Mouse (Mus musculus): ENCODE data around the gene Scamp5. TPM values are rescaled to one million over a fixed set of nuclear protein-coding genes. Genes with fewer than 3 reads are reported as not detected.

Gene Scamp5
- polyA plus RNA-seq, 1 experiment from 2014 or later = 6.3 TPM

DNA sequence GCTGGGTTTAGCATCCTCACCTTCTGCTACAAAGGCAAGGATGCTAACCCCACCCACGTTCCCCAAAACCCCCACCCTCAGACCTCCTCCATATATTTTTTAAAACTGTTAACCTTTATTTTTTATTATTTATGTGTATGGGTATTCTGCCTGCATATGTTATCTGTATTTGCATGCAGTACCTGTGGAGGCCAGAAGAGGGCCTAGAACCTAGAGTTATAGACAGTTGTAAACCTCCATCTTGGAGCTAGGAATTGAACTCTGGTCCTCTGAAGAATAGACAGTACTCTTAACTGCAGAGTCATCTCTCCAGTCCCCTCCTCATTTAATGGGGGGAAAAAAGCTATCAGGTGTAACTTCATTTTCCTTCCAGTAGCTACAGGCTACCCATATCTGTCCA is 18.1 kb downstream of the Scamp5 start:
- H3K4me3 ChIP-seq = no peak overlapping the region
- WGBS = 61% methylated on average over 1 of the region's 1 CpGs
- H3K36me3 ChIP-seq = no peaks in the 10 kb centered on the region
- no peaks in the 10 kb centered on the region for H3K27me3 ChIP-seq
- no peak overlapping the region for H3K4me2 ChIP-seq
- no peaks in the 10 kb centered on the region for H3K9me3 ChIP-seq
- no peak overlapping the region for H3K27ac ChIP-seq
- ATAC-seq (ENCODE audit: borderline replicate concordance, extremely low read depth, low FRiP score, low TSS enrichment) = no peak
- no peaks in the 10 kb centered on the region for H3K4me1 ChIP-seq
- no peak overlapping the region for H3K9ac ChIP-seq

DNA sequence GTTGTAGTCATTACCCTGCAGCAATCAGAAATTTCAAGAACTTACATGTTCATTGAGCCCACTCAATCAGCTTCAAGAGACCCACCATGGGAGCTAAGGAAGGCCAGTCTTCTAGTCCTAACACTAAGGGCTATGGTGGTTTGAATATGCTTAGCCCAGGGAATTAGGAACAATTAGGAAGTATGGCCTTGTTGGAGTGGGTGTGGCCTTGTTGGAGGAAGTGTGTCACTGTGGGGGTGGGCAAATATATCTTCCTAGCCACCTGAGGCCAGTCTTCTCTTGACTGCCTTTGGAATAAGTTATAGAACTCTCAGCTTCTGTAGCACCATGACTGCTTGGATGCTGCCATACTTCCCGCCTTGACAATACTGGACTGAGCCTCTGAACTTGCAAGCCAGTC is 27.2 kb downstream of the Scamp5 start:
- Histone ChIP-seq H3K4me1 (peaks cover 8% of the 10 kb centered on the region), H3K4me3 (no peak overlapping the region), H3K27me3 (no peaks in the 10 kb centered on the region), H3K9ac (no peak overlapping the region), H3K4me2 (no peak overlapping the region), H3K9me3 (no peaks in the 10 kb centered on the region), H3K36me3 (no peaks in the 10 kb centered on the region), H3K27ac (no peak overlapping the region)
- ATAC-seq (ENCODE audit: borderline replicate concordance, extremely low read depth, low FRiP score, low TSS enrichment) = no peak
- whole genome bisulfite sequencing = 88% methylated on average over 1 of the region's 1 CpGs

DNA sequence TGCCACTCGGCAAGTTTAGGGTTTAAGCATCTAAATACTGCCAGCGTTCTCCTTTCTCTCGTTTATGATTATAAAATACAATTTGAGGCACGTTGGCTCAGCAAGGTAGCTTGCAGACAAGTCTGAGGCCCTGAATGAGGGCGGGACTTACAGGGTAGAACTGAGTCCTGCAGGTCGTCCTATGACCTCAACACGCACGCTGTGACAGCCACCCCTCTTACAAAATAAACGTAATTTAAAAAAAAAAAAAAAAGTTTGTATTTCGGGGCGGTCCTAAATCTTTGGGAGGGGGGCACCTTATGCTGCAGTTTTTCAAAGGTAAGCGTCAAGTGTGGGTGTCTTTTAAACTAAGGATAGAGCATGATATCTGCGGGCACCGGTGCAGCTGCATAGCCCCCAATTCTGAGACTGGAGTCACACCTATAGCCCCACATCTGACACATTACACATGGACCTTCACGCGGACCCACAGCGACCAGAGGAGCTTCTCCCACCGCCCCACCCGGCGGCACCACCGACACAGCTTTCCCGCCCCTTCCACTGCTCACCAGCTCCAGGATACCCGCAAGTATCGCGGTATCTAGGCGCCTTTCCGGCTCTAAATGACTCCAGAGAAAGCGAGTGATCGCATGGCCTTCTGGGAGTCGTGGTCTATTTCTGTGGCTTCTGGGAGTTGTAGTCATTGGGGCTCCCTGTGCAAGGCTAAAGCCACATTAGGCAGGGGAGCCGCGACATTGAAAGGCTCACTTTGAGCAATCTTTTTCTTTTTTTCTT is 28.2 kb downstream of the Scamp5 start, which contains the start of gene Ppcdc:
Gene Ppcdc (minus strand): TSS at position 603 of the 774 bp plus-strand sequence.
- 1% methylated on average over 32 of the region's 32 CpGs for WGBS
- H3K27ac ChIP-seq = peak within 1 kb of the TSS; percentile 65
- H3K27me3 ChIP-seq = no peaks in the 10 kb centered on the region
- H3K4me2 ChIP-seq = peak within 1 kb of the TSS; percentile 84
- H3K36me3 ChIP-seq = no peaks in the 10 kb centered on the region
- H3K9ac ChIP-seq = peak within 1 kb of the TSS; percentile 71
- ATAC-seq (ENCODE audit: borderline replicate concordance, extremely low read depth, low FRiP score, low TSS enrichment) = peak; percentile 97
- no peaks in the 10 kb centered on the region for H3K9me3 ChIP-seq
- peaks cover 8% of the 10 kb centered on the region for H3K4me1 ChIP-seq
- peak within 1 kb of the TSS; percentile 58 for H3K4me3 ChIP-seq

DNA sequence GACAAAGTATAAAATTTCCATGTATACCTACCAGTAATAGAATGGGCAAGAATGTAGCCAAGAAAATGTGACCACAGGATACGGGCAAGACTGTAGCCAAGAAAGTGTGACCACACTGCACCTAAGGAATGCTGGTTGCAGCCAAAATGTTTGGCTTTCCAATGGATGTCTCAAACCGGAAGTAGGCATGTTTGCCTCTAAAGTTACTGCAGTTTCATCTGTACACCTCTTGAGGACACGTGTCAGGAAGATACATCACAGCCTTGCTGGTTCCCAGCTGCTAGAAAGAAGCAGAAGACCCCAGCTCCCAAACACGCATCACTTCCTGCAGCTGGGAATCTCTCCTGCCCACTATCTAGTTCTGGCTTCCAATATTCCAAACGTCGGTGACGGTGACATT is 28.8 kb downstream of the Scamp5 start:
- peak overlapping the region; percentile 84 for H3K4me2 ChIP-seq
- H3K36me3 ChIP-seq = no peaks in the 10 kb centered on the region
- H3K4me1 ChIP-seq = peaks cover 8% of the 10 kb centered on the region
- H3K9me3 ChIP-seq = no peaks in the 10 kb centered on the region
- H3K27ac ChIP-seq = peak overlapping the region; percentile 65
- no peaks in the 10 kb centered on the region for H3K27me3 ChIP-seq
- H3K9ac ChIP-seq = peak overlapping the region; percentile 71
- WGBS = 26% methylated on average over 7 of the region's 7 CpGs
- peak overlapping the region; percentile 58 for H3K4me3 ChIP-seq
- no peak for ATAC-seq (ENCODE audit: borderline replicate concordance, extremely low read depth, low FRiP score, low TSS enrichment)

DNA sequence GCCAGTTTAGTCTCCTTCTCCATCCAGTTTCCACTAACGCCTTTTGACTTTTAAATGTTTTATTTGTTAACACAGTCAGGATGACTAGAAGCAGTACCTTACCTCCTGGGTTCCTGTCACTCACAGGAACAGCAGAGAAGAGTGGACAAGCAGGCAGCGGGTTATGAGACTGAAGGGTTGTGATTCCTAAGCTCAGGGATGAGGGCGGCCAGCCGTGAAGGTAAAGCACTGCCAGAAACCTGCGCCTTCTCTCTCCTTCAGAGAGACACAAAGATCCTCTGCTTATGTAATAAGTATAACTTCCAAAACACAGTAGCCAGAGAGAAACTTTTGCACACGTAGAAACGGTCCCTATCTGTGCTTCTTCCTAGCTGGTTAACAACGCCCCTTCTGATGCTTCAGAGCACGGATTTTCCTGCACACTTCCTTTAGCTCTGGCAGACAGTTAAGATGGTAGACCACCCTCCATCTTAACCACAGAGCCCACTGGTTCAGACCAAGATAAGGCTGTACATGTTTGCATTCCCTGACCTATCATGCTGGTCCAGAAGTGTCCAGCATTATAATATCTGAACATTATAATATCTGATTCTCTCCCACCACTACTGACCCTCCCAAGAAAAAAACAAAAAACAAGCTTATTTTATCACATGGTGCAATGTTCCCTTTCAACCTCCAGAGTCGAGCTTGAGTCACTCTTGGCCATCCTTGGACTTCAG is 29.8 kb downstream of the Scamp5 start:
- Histone ChIP-seq H3K9me3 (no peaks in the 10 kb centered on the region), H3K9ac (no peak overlapping the region), H3K36me3 (no peaks in the 10 kb centered on the region), H3K27ac (no peak overlapping the region), H3K4me3 (no peak overlapping the region), H3K4me2 (no peak overlapping the region), H3K27me3 (no peaks in the 10 kb centered on the region), H3K4me1 (peaks cover 14% of the 10 kb centered on the region)
- ATAC-seq (ENCODE audit: borderline replicate concordance, extremely low read depth, low FRiP score, low TSS enrichment) = no peak
- WGBS = 64% methylated on average over 10 of the region's 10 CpGs

DNA sequence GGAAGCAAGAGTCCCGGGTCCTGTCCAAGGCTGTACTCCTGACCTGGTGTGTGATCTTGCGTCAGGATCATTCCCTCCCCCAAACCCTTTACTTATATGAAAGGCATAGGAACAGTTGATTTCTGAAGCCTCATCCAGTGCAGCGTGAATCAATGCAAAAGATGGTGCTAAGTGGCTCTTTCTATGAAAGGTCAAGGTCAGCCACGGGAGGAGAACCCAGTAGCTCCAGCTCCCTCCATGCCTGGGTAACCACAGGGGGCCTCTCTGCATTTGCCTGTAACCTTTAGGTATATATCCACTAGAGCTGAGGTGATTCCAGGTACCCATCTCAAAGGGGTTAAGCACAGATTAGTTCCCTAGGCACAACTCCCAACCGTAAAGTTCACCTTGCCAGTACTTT is 31.7 kb downstream of the Scamp5 start:
- no peak for ATAC-seq (ENCODE audit: borderline replicate concordance, extremely low read depth, low FRiP score, low TSS enrichment)
- H3K4me2 ChIP-seq = no peak overlapping the region
- no peak overlapping the region for H3K27ac ChIP-seq
- no peaks in the 10 kb centered on the region for H3K36me3 ChIP-seq
- no peak overlapping the region for H3K9ac ChIP-seq
- H3K9me3 ChIP-seq = no peaks in the 10 kb centered on the region
- H3K27me3 ChIP-seq = no peaks in the 10 kb centered on the region
- WGBS = 83% methylated on average over 5 of the region's 5 CpGs
- no peak overlapping the region for H3K4me3 ChIP-seq
- H3K4me1 ChIP-seq = peaks cover 20% of the 10 kb centered on the region

DNA sequence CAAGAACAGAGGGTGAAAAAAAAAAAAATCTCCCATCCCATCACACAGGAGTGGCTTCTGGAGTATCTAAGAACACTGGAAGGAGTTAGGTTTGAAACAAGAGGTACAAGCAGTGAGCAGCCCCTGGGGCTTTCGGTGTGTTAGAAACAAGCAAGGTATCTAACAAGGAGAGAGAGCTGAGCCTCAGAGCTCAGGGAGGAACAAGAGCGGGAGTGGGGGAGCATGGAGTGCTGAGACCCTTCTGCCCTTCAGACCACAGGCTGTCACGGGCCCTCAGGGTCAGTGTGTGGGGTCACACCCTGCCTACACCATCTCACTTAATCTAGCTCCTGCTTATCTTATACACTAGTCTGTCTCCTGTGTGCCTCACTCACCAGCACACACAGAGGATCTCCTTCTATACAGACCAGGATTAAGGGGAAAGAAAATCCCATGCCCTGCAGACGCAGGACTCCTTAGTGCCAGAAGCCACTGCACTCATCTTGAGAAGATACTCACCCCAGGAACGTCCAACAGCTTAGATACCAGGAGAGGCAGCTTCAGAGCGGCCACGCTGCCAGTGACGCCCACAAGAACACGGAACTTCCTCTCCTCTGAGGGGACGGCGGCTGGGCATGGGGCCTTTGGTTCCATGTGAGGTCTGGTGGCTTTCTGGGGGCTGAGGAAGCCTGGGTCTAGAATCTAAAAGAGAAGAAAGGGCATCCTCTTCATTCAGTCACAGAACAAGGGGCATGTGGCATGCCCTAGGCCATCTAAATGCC is 33.3 kb downstream of the Scamp5 start:
- no peak overlapping the region for H3K9ac ChIP-seq
- no peaks in the 10 kb centered on the region for H3K9me3 ChIP-seq
- H3K4me2 ChIP-seq = no peak overlapping the region
- peaks cover 20% of the 10 kb centered on the region for H3K4me1 ChIP-seq
- H3K27me3 ChIP-seq = no peaks in the 10 kb centered on the region
- no peak overlapping the region for H3K27ac ChIP-seq
- H3K36me3 ChIP-seq = no peaks in the 10 kb centered on the region
- no peak for ATAC-seq (ENCODE audit: borderline replicate concordance, extremely low read depth, low FRiP score, low TSS enrichment)
- no peak overlapping the region for H3K4me3 ChIP-seq
- WGBS = 78% methylated on average over 11 of the region's 11 CpGs

DNA sequence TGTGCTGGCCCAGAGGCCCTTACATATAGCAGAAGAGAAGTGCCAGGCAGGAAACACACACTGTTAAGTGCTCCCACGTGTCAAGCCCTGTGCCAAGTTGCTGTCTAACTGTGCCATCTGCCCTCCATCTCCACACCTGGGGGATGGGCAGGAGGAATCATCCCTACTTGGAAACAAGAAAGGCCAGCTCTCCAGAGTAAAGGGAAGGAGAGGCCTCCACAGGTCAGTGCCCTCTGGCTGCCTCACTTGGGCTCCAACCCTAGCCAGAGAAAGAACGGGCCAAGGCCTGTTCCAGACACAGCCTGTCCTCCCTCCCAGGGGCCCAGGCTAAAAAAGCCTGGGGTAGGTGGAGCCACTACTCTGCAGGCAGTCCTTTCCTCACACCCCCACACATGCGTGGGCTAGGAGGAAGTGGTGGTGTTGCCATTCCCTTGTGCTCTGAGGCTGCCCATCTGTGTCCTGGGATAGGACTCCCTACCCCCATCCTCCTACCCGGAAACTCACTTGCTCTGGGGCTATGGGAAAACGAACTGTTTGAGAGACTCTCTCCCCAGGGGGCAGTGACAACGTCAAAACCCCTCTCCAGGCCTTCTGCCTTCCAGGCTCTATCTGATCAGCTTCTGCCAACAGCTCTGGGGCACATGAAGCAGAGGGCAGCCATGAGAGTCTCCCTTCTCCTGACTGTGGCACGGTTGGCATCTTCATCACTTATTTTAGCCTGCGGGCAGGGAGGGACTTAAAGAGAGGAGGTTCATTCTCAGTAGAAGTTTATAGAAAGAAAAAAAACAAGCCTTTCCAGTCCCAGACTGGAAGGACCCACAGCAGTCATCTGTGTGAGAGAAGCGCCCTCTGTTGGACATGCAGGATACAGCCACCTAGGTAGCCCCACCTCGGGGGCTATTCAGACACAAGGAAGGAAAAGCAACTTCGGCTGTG is 34.5 kb downstream of the Scamp5 start:
- WGBS = 7% methylated on average over 11 of the region's 11 CpGs
- Histone ChIP-seq H3K9me3 (no peaks in the 10 kb centered on the region), H3K4me2 (no peak overlapping the region), H3K4me1 (peaks cover 16% of the 10 kb centered on the region), H3K9ac (peak overlapping the region; percentile 15; the same call in 1 of the 2 replicates), H3K27ac (peak overlapping the region; percentile 76), H3K36me3 (no peaks in the 10 kb centered on the region), H3K27me3 (no peaks in the 10 kb centered on the region; the same call in 1 of the 2 replicates), H3K4me3 (no peak overlapping the region)
- ATAC-seq (ENCODE audit: borderline replicate concordance, extremely low read depth, low FRiP score, low TSS enrichment) = peak; percentile 79

DNA sequence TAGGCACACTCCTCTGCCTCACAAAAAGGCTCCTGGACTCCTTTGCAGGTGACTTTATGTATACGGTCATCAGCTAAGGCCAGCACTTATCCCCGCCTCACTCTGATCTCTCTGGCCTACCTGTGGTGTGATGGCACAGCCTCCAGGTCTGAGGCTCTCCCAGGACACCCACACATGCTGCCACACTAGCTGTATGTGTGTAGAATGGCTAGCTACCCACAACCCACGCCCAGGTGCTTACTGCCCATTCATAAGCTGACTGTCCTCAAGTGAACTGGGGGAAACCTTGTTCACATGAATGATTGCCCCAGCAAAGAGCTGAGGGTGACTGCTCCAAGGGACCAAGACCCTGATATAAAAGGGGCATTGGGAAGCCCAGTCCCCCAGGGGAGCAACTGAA is 35.4 kb downstream of the Scamp5 start:
- Histone ChIP-seq H3K27me3 (no peaks in the 10 kb centered on the region; the same call in 1 of the 2 replicates), H3K4me3 (no peak overlapping the region), H3K9me3 (no peaks in the 10 kb centered on the region), H3K4me1 (peaks cover 16% of the 10 kb centered on the region), H3K27ac (peak overlapping the region; percentile 76; the same call in 1 of the 2 replicates), H3K36me3 (no peaks in the 10 kb centered on the region), H3K4me2 (no peak overlapping the region), H3K9ac (no peak overlapping the region)
- whole genome bisulfite sequencing = 86% methylated on average over 3 of the region's 3 CpGs
- ATAC-seq (ENCODE audit: borderline replicate concordance, extremely low read depth, low FRiP score, low TSS enrichment) = no peak

DNA sequence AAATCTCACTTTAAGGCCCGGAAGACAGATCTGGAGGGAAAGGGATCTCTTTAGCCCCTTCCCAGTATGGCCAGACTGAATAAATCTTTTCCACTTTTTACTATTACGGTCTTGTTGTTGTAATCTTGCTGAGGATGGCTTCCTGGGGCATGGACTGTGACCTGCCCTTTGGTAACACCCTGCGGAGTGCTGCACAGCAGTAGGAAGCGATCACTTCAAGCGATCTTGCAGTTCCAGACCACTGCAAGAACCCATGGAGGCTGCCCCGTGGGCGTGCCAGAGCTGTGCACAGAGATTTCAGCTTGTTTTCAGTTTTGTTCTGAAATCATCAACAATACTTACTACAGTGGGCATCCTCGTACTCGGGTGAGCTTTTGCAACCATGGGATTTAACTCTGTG is 36.7 kb downstream of the Scamp5 start:
- Histone ChIP-seq H3K9ac (no peak overlapping the region), H3K27me3 (no peaks in the 10 kb centered on the region; the same call in 1 of the 2 replicates), H3K4me1 (peaks cover 16% of the 10 kb centered on the region), H3K9me3 (no peaks in the 10 kb centered on the region), H3K36me3 (no peaks in the 10 kb centered on the region), H3K4me3 (no peak overlapping the region), H3K27ac (no peak overlapping the region), H3K4me2 (no peak overlapping the region)
- ATAC-seq (ENCODE audit: borderline replicate concordance, extremely low read depth, low FRiP score, low TSS enrichment) = no peak
- WGBS = 64% methylated on average over 9 of the region's 9 CpGs

DNA sequence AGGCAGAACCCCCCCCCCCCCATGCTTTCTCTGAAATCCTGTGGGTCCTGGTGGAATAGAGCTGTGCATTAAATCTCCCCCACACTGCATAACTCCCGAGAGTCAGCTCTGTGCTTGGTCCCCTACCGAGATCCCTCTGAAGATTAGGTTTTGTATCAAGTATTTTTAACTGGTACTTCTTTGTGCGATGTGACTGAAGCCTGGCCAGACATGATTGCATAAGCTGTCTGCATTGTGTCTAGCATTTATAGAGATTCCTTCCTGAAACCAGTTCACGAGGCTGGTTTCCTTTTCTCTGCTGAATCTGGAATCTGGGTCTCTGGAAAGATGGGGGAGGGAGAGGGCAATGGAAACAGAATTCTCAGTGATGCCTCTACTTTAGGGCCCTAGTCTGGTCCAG is 39.5 kb downstream of the Scamp5 start:
- Histone ChIP-seq H3K27me3 (no peaks in the 10 kb centered on the region; the same call in 1 of the 2 replicates), H3K9ac (no peak overlapping the region), H3K4me1 (peaks cover 18% of the 10 kb centered on the region), H3K4me2 (no peak overlapping the region), H3K9me3 (no peaks in the 10 kb centered on the region), H3K27ac (no peak overlapping the region), H3K36me3 (no peaks in the 10 kb centered on the region), H3K4me3 (no peak overlapping the region)
- WGBS = 28% methylated on average over 4 of the region's 4 CpGs
- ATAC-seq (ENCODE audit: borderline replicate concordance, extremely low read depth, low FRiP score, low TSS enrichment) = no peak
